Mouse (Mus musculus) hindbrain, embryonic 11.5 days (tissue): ENCODE data around the gene Pld6. TPM values are rescaled to one million over a fixed set of nuclear protein-coding genes. Genes with fewer than 3 reads are reported as not detected.

Experiments
- ATAC-seq: fragments of 200-750 bp; cut with Nextera tagmentation; 2 replicates; pipeline ENCODE4 v1.8.0; 2017; ENCODE audit warnings: mild to moderate bottlenecking, moderate TSS enrichment, moderate library complexity; ENCODE audit not compliant: low FRiP score
- DNase-seq: peaks from one replicate; pipeline ENCODE4 v3.0.0-alpha.2; 2015; ENCODE audit warnings: low spot score
- H3K27ac ChIP-seq: fragments of 300-500 bp; sonication (generic); 2 replicates; pipeline ENCODE4 v1.5.1; 2014; ENCODE audit warnings: mild to moderate bottlenecking, low read depth, low read length
- H3K27me3 ChIP-seq: fragments of 300-500 bp; sonication (generic); 2 replicates; pipeline ENCODE4 v1.6.1; 2014; ENCODE audit warnings: mild to moderate bottlenecking, low read length, moderate library complexity, mixed read lengths; ENCODE audit not compliant: control insufficient read depth, insufficient read depth
- H3K36me3 ChIP-seq: fragments of 300-500 bp; sonication (generic); 2 replicates; pipeline ENCODE4 v1.6.1; 2014; ENCODE audit warnings: mild to moderate bottlenecking, low read length, moderate library complexity, mixed read lengths; ENCODE audit not compliant: control insufficient read depth, insufficient read depth
- H3K4me1 ChIP-seq: fragments of 300-500 bp; sonication (generic); replicated peaks from 2 replicates; pipeline ENCODE4 v1.6.1; 2014; ENCODE audit warnings: low read length, mixed read lengths; ENCODE audit not compliant: control insufficient read depth, insufficient read depth
- H3K4me2 ChIP-seq: fragments of 300-500 bp; sonication (generic); replicated peaks from 2 replicates; pipeline ENCODE4 v1.6.1; 2014; ENCODE audit warnings: mild to moderate bottlenecking, low read depth, low read length
- H3K4me3 ChIP-seq: fragments of 300-500 bp; sonication (generic); 2 replicates; pipeline ENCODE4 v1.5.1; 2014; ENCODE audit warnings: low read depth, low read length
- H3K9ac ChIP-seq: fragments of 300-500 bp; sonication (generic); 2 replicates; pipeline ENCODE4 v1.6.1; 2014; ENCODE audit warnings: low read depth, low read length
- H3K9me3 ChIP-seq: fragments of 300-500 bp; sonication (generic); 2 replicates; pipeline ENCODE4 v1.6.1; 2016; ENCODE audit warnings: low read length; ENCODE audit not compliant: control insufficient read depth
- WGBS: fragments of 180-500 bp; shearing (Covaris S2); extraction: QIAGEN DNeasy Blood & Tissue Kit; methylation state at CpG from one replicate; pipeline ENCODE4 v1.1.7; 2014; 5-methylcytosine and 5-hydroxymethylcytosine counted together
- polyA plus RNA-seq: library from polyadenylated mRNA; unstranded; fragments of >200 nt; fragmentation: Nextera tagmentation; extraction: Ambion mirVana; gene quantifications from 2 replicates; pipeline ENCODE4 v1.2.1, GENCODE M21; 2014

The Pld6 gene
- polyA plus RNA-seq, 1 experiment from 2014 or later: 0.31 TPM

- Histone ChIP-seq H3K4me1 (no peaks in the 10 kb centered on the region), H3K27ac (no peak overlapping the region), H3K36me3 (peaks cover 5% of the 10 kb centered on the region; the same call in 1 of the 2 replicates), H3K9ac (no peak overlapping the region), H3K27me3 (no peaks in the 10 kb centered on the region), H3K9me3 (no peaks in the 10 kb centered on the region), H3K4me2 (no peak overlapping the region), H3K4me3 (no peak overlapping the region)
- no peak for DNase-seq
- 94% methylated on average over 1 of the region's 1 CpGs for WGBS
- ATAC-seq: no peak
Observed at GRCm38 (mm10) chr11:59734335-59734734, 53.1 kb downstream of the Pld6 start.

Other genes starting within 250 kb of the Pld6 start
- gene Nlrp3, start 246.1 kb downstream of the Pld6 start, polyA plus RNA-seq: 0.08 and 0.26 TPM in 2 replicates
- not detected in 2 replicates for gene Olfr222, start 211.4 kb downstream of the Pld6 start, polyA plus RNA-seq
- gene Olfr223, start 194.4 kb downstream of the Pld6 start, polyA plus RNA-seq: not detected in 2 replicates
- 49.7 and 62.9 TPM in 2 replicates for gene Mprip, start 126.3 kb downstream of the Pld6 start, polyA plus RNA-seq
- gene Flcn, start 22.4 kb upstream of the Pld6 start, polyA plus RNA-seq: 25.9 and 26.4 TPM in 2 replicates
- gene Nt5m, start 51.8 kb upstream of the Pld6 start, polyA plus RNA-seq: 37.8 and 42.6 TPM in 2 replicates
- gene Cops3, start 52.2 kb upstream of the Pld6 start, polyA plus RNA-seq: 246 and 254 TPM in 2 replicates
- 40.1 and 44.9 TPM in 2 replicates for gene Med9, start 160.6 kb upstream of the Pld6 start, polyA plus RNA-seq
- 1.2 and 1.5 TPM in 2 replicates for gene Rasd1, start 177.3 kb upstream of the Pld6 start, polyA plus RNA-seq